Mouse (Mus musculus): Measurements from ENCODE around the gene Bcor. TPM values are rescaled to one million over a fixed set of nuclear protein-coding genes. Genes with fewer than 3 reads are reported as not detected.

The Bcor gene
- polyA plus RNA-seq, 1 experiment from 2014 or later, result 17.5 TPM

DNA sequence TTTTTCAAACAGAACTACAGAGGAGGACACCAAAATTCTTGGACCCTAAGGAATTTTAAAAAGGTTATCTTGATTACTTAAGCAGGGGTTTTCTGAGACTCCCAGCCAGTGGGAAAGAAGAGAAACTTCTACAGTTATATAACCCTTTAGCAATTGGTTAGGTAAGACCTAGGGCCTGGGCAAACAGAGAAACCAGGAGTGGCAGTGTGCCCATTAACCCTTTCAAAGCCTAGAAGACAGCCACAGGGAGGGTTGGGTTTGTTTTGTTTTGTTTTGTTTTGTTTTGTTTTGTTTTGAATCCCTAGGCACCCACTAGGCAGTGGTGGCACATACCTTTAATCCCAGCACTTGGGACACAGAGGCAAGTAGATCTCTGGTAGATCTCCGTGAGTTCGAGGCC, 163.3 kb downstream of the Bcor start:
- Histone ChIP-seq H3K27ac (no peak overlapping the region), H3K9me3 (no peaks in the 10 kb centered on the region), H3K4me1 (peaks cover 37% of the 10 kb centered on the region), H3K36me3 (no peaks in the 10 kb centered on the region), H3K27me3 (ENCODE audit: insufficient read depth, poor library complexity, severe bottlenecking) (peaks cover 72% of the 10 kb centered on the region), H3K4me3 (no peak overlapping the region)
- no peak for DNase-seq (ENCODE audit: low spot score)
- WGBS, result 89% methylated on average over 2 of the region's 2 CpGs

DNA sequence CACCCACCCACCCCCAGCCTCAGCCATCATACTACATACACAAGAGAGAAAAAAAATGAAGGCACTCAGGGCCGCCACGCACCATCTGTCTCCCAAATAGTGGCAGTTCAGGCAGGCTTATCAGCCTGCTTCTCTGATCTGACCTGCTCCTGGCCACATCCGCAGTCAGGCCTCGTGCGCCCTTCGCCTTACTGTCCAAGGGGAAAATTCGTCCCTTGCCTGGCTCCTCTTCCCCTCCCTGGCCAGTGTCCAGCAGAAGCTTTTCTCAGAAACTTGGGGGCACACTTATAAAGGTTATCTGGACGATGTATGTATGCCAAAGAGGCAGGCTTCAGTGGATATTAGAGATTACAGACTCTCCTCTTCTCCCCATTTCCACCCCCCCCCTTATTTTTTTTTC, 163.7 kb downstream of the Bcor start:
- WGBS, result 32% methylated on average over 8 of the region's 8 CpGs
- H3K4me1 ChIP-seq, result peaks cover 33% of the 10 kb centered on the region
- H3K36me3 ChIP-seq, result no peaks in the 10 kb centered on the region
- no peak for DNase-seq (ENCODE audit: low spot score)
- no peak overlapping the region for H3K27ac ChIP-seq
- H3K27me3 ChIP-seq (ENCODE audit: insufficient read depth, poor library complexity, severe bottlenecking), result peaks cover 69% of the 10 kb centered on the region
- no peak overlapping the region for H3K4me3 ChIP-seq
- no peaks in the 10 kb centered on the region for H3K9me3 ChIP-seq

DNA sequence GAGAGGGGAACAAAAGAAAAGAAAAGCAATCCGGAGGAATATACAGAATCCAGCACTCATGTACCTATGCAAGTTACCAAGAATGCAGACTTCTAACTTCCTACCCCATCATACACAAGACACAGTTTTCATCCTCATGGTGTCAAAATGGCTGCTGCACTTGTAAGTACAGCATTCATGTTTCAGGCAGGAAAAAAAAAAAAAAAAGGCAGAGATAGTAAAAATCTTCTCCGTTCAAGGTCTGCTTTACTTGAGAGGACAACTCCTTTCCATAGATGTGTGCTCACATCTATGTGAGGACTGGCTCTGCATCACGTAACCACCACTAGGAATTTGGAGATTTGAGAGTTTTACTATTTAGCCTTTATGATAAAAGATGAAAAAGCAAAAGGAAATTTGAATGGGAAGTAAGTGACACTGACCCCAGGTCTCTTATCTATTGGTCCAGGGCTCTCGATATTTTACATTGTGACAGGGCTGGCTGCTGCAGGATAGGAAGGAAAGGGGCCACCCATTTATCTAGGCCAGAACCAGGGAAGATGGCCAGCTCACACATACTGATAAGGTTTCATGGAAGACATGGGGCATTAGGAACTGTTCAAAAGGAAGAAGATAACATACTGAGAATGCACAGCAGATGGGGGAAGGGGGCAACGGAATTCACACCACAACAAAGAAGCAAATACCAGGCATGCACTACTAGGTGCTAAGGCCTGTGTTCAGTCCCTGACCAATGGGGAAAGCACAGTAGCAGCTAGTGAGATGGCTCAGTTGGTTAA, 166.3 kb downstream of the Bcor start:
- peaks cover 60% of the 10 kb centered on the region for H3K27me3 ChIP-seq (ENCODE audit: insufficient read depth, poor library complexity, severe bottlenecking)
- H3K9me3 ChIP-seq, result no peaks in the 10 kb centered on the region
- no peaks in the 10 kb centered on the region for H3K36me3 ChIP-seq
- 50% methylated on average over 5 of the region's 5 CpGs for WGBS
- H3K4me3 ChIP-seq, result no peak overlapping the region
- H3K4me1 ChIP-seq, result peaks cover 12% of the 10 kb centered on the region
- H3K27ac ChIP-seq, result no peak overlapping the region
- peak; percentile 83 for DNase-seq (ENCODE audit: low spot score)

DNA sequence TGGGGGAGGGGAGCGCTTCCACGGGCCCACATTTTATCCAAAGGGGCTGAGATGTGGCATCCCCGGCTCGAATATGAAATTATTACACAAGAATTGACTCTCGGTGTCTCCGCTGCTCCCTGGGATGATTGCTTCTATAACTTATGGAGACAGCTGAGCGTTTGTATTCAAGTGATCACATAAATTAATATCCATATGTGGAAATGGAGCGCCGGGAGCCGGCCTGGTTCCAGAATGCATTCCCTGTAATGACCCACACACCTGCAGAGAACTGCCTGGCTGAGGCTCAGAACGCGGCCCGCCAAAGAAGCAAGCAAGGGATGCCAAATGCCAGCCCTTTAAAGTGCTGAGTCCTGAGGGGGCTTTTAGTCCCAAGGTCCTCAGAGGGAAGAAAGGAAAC, 170.7 kb downstream of the Bcor start:
- Histone ChIP-seq H3K36me3 (no peaks in the 10 kb centered on the region), H3K9me3 (no peaks in the 10 kb centered on the region), H3K4me3 (no peak overlapping the region), H3K4me1 (peaks cover 6% of the 10 kb centered on the region; the same call in 1 of the 2 replicates), H3K27ac (no peak overlapping the region), H3K27me3 (ENCODE audit: insufficient read depth, poor library complexity, severe bottlenecking) (peaks cover 42% of the 10 kb centered on the region)
- WGBS, result 90% methylated on average over 13 of the region's 13 CpGs
- DNase-seq (ENCODE audit: low spot score), result no peak

DNA sequence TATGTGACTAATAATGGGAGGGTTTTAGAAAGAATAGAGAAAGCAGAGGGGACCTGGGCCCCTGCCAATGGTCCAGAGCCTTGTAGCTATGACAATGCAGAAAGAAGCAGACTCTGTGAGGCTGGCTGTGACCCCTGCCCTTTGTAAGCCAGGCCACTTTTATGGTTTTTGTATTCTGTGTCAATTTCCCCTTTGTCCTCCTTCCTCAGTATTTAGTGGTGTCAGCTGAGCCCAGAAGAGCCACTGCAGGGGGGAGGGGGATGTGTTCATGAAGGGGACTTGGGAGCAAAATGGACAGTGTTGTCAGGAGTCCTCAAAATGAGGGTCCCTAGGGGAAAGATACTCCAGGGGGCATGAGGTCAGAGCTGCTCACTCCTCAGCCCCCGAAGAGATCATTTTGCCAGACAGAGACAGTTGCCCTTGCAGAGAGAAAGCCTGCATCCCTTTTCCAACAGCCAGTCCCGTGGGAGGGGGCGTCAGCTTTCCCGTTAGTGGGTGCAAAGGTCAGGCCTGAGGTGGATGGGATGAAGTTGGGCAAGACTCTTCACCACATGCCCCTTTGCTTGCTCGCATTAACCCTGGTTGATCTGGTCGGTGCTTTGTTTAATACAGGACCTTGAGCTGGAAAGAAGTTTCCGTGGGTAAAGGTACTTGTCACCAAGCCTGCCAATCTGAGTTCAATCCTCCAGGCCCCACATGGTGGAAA, 171.8 kb downstream of the Bcor start:
- WGBS, result 70% methylated on average over 7 of the region's 7 CpGs
- H3K27me3 ChIP-seq (ENCODE audit: insufficient read depth, poor library complexity, severe bottlenecking), result peaks cover 42% of the 10 kb centered on the region
- H3K36me3 ChIP-seq, result no peaks in the 10 kb centered on the region
- no peak overlapping the region for H3K27ac ChIP-seq
- peaks cover 6% of the 10 kb centered on the region; the same call in 1 of the 2 replicates for H3K4me1 ChIP-seq
- no peak overlapping the region for H3K4me3 ChIP-seq
- no peaks in the 10 kb centered on the region for H3K9me3 ChIP-seq
- no peak for DNase-seq (ENCODE audit: low spot score)

DNA sequence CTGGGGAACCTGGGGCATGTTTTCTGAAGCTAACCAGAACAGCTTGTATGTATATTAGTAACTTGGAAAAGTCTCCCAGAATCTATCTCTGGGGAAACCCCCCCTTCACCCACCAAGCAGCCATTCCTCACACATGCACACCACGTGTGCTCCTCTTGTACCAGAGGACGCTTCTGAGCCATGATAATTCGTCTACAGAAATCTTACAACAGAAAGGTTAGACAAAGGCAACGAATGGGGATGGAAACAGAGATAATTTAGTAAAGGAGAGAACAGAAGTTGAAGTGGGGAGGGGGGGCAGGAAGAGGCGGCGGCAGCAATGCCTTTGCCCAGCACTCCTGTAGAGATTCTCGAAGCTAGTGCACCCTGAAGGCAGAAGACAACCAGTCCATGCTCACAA, 172.6 kb downstream of the Bcor start:
- no peak overlapping the region for H3K4me3 ChIP-seq
- peaks cover 6% of the 10 kb centered on the region; the same call in 1 of the 2 replicates for H3K4me1 ChIP-seq
- H3K36me3 ChIP-seq, result no peaks in the 10 kb centered on the region
- 65% methylated on average over 7 of the region's 7 CpGs for WGBS
- no peaks in the 10 kb centered on the region for H3K9me3 ChIP-seq
- H3K27ac ChIP-seq, result no peak overlapping the region
- H3K27me3 ChIP-seq (ENCODE audit: insufficient read depth, poor library complexity, severe bottlenecking), result peaks cover 42% of the 10 kb centered on the region
- DNase-seq (ENCODE audit: low spot score), result no peak

Data from heart, embryonic 10.5 days (tissue).